Mouse (Mus musculus): ENCODE measurements around the gene Prkar2b. TPM values are rescaled to one million over a fixed set of nuclear protein-coding genes. Genes with fewer than 3 reads are reported as not detected.
"Not testable (repeated sequence)": the region's sequence is repeated elsewhere in the genome, so short reads cannot be mapped to it uniquely, and the experiment has no call there.

Gene Prkar2b
- polyA plus RNA-seq, 1 experiment from 2014 or later, result 18.9 TPM

DNA sequence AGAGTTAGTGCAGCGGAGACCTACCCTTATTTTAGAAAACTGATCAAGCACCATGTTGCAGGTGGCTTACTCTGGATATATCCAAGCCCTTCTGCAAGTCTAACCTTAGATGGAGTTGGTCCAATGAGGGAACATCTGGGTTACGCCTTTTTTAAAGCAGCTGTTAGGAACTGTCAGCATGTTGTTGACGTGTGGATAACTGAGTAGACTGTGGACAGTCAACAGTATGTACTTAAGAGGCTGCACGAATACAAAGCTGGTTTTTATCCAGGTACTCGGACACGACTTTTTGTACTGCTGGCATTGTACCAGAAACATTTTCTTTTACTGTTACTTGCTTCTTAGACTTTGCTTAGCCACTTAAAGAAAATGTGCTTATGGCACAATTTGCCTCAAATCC lies 27.6 kb downstream of the Prkar2b start:
- 51% methylated on average over 6 of the region's 6 CpGs for WGBS
- H3K27ac ChIP-seq (ENCODE audit: poor library complexity, severe bottlenecking), result no peak overlapping the region
- H3K4me3 ChIP-seq, result no peak overlapping the region
- H3K27me3 ChIP-seq (replicated peaks), result no peaks in the 10 kb centered on the region
- peaks cover 4% of the 10 kb centered on the region; the same call in 1 of the 2 replicates for H3K4me1 ChIP-seq (replicated peaks)
- no peak overlapping the region for H3K4me2 ChIP-seq
- no peak for ATAC-seq (ENCODE audit: insufficient number of reproducible peaks, low FRiP score)
- no peak overlapping the region for H3K9ac ChIP-seq
- H3K36me3 ChIP-seq, result no peaks in the 10 kb centered on the region
- H3K9me3 ChIP-seq (replicated peaks), result no peaks in the 10 kb centered on the region

GRCm38 (mm10) chr12:32032917-32033316 lies 28.2 kb downstream of the Prkar2b start:
- Histone ChIP-seq H3K27ac (ENCODE audit: poor library complexity, severe bottlenecking) (no peak overlapping the region), H3K36me3 (no peaks in the 10 kb centered on the region), H3K9me3 (replicated peaks) (no peaks in the 10 kb centered on the region), H3K27me3 (replicated peaks) (no peaks in the 10 kb centered on the region), H3K4me3 (no peak overlapping the region), H3K4me2 (no peak overlapping the region), H3K4me1 (replicated peaks) (peaks cover 1% of the 10 kb centered on the region; the same call in 1 of the 2 replicates), H3K9ac (no peak overlapping the region)
- WGBS, result 95% methylated on average over 7 of the region's 7 CpGs
- no peak for ATAC-seq (ENCODE audit: insufficient number of reproducible peaks, low FRiP score)

GRCm38 (mm10) chr12:32018376-32018750 lies 42.7 kb downstream of the Prkar2b start:
- Histone ChIP-seq H3K36me3 (no peaks in the 10 kb centered on the region), H3K9ac (no peak overlapping the region), H3K27me3 (replicated peaks) (no peaks in the 10 kb centered on the region), H3K27ac (ENCODE audit: poor library complexity, severe bottlenecking) (no peak overlapping the region), H3K4me2 (no peak overlapping the region), H3K4me3 (no peak overlapping the region), H3K9me3 (replicated peaks) (no peaks in the 10 kb centered on the region), H3K4me1 (replicated peaks) (peaks cover 11% of the 10 kb centered on the region)
- WGBS, result 47% methylated on average over 3 of the region's 3 CpGs
- ATAC-seq (ENCODE audit: insufficient number of reproducible peaks, low FRiP score), result no peak

DNA sequence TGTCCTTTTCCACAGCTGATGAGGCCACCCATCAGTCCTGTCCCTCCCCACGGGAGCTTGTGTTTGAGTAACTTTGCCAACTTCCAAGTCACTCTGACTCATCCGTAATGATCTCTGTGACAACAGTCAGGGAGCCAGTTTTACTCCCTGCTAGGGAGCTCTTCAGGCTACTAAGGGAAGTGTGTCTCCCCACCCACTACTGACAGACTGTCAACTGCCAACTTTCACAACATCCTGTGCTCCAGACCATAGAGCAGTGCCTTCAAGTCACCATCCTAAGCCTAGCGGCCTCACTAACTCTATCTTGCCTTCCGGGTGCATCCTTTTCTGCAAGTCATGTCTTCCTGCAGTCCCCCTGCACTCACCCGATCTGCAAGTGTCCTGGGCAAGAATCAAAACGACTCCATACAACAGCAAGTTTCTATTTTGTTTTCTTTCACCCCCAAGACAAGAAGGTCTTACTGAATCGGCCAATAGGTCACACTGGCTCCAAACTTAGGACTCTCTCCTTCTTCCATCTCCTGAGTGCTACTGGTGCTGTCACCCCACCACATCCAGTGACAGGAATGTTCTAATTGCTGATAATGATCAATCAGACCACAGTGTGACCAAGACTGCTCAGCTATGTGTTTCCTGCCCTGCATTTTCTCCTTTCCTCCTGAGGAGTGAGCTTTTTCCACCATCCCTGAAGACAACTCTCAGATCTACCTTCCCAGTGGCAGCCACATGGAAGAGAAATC lies 43.3 kb downstream of the Prkar2b start:
- H3K27ac ChIP-seq (ENCODE audit: poor library complexity, severe bottlenecking), result no peak overlapping the region
- WGBS, result 27% methylated on average over 7 of the region's 7 CpGs
- no peak overlapping the region for H3K4me2 ChIP-seq
- no peaks in the 10 kb centered on the region for H3K36me3 ChIP-seq
- peaks cover 11% of the 10 kb centered on the region for H3K4me1 ChIP-seq (replicated peaks)
- no peaks in the 10 kb centered on the region for H3K27me3 ChIP-seq (replicated peaks)
- no peak overlapping the region for H3K4me3 ChIP-seq
- H3K9ac ChIP-seq, result no peak overlapping the region
- ATAC-seq (ENCODE audit: insufficient number of reproducible peaks, low FRiP score), result peak; percentile 53; the same call in 1 of the 2 replicates
- no peaks in the 10 kb centered on the region for H3K9me3 ChIP-seq (replicated peaks)

GRCm38 (mm10) chr12:32016472-32016871 lies 44.6 kb downstream of the Prkar2b start:
- Histone ChIP-seq H3K36me3 (no peaks in the 10 kb centered on the region), H3K4me2 (no peak overlapping the region), H3K9ac (no peak overlapping the region), H3K9me3 (replicated peaks) (no peaks in the 10 kb centered on the region), H3K4me1 (replicated peaks) (peaks cover 11% of the 10 kb centered on the region), H3K27ac (ENCODE audit: poor library complexity, severe bottlenecking) (no peak overlapping the region), H3K27me3 (replicated peaks) (no peaks in the 10 kb centered on the region), H3K4me3 (no peak overlapping the region)
- 78% methylated on average over 6 of the region's 6 CpGs for WGBS
- no peak for ATAC-seq (ENCODE audit: insufficient number of reproducible peaks, low FRiP score)

DNA sequence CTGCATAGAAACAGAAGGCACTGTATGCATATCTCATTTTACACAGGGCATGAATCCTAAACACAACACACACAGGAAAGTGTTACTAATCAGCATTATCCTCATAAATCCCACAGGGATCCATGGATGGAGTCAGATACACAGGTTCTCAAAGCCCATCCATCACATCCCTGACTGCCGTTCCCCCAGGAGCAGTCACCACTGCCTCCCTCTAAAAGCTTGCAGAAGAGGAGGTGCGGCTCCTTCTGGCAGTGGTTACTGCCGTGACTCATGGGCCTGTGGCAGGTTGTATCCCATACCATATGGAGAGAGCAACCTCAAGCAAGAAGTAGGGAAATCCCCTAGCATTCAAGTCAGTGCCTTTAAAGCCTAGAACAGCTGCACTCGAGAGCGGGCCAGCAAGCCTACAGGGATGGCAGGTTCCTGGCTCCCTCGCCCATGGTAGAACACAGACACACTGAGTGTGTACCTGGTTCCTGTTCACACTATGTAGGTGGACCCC lies 45.8 kb downstream of the Prkar2b start:
- Histone ChIP-seq H3K4me2 (no peak overlapping the region), H3K27ac (ENCODE audit: poor library complexity, severe bottlenecking) (no peak overlapping the region), H3K4me1 (replicated peaks) (peaks cover 11% of the 10 kb centered on the region), H3K36me3 (no peaks in the 10 kb centered on the region), H3K9ac (no peak overlapping the region), H3K27me3 (replicated peaks) (no peaks in the 10 kb centered on the region), H3K9me3 (replicated peaks) (no peaks in the 10 kb centered on the region), H3K4me3 (no peak overlapping the region)
- no peak for ATAC-seq (ENCODE audit: insufficient number of reproducible peaks, low FRiP score)
- 57% methylated on average over 6 of the region's 6 CpGs for WGBS

DNA sequence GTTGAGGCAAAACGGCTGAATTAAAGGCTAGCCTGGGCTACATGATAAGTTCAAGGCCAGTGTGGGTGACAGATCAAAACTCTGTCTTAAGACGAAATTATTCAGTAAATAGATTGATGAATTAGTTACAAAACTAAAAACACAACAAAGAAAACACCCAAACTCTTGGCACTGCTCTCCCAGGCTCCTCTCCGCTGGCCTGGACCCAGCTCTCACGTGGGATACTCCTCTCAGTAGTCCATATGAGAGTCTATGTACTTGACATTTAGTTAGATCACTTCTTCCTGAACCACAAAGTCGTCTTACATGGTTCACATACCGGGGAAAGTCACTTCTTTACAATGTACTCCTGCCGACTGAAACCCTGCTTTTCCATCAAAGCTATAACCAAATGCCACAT lies 46.3 kb downstream of the Prkar2b start:
- no peaks in the 10 kb centered on the region for H3K36me3 ChIP-seq
- no peak overlapping the region for H3K9ac ChIP-seq
- no peaks in the 10 kb centered on the region for H3K9me3 ChIP-seq (replicated peaks)
- H3K4me3 ChIP-seq, result no peak overlapping the region
- H3K27me3 ChIP-seq (replicated peaks), result no peaks in the 10 kb centered on the region
- 69% methylated on average over 7 of the region's 7 CpGs for WGBS
- no peak for ATAC-seq (ENCODE audit: insufficient number of reproducible peaks, low FRiP score)
- no peak overlapping the region for H3K4me2 ChIP-seq
- H3K27ac ChIP-seq (ENCODE audit: poor library complexity, severe bottlenecking), result no peak overlapping the region
- peaks cover 11% of the 10 kb centered on the region for H3K4me1 ChIP-seq (replicated peaks)

- Histone ChIP-seq H3K36me3 (no peaks in the 10 kb centered on the region), H3K4me3 (no peak overlapping the region), H3K9ac (no peak overlapping the region), H3K27ac (ENCODE audit: poor library complexity, severe bottlenecking) (no peak overlapping the region), H3K27me3 (replicated peaks) (no peaks in the 10 kb centered on the region), H3K4me2 (no peak overlapping the region), H3K9me3 (replicated peaks) (no peaks in the 10 kb centered on the region), H3K4me1 (replicated peaks) (no peaks in the 10 kb centered on the region)
- no peak for ATAC-seq (ENCODE audit: insufficient number of reproducible peaks, low FRiP score)
- WGBS, result 46% methylated on average over 2 of the region's 2 CpGs
These were observed 48.9 kb downstream of the Prkar2b start for GRCm38 (mm10) chr12:32012169-32012568.

DNA sequence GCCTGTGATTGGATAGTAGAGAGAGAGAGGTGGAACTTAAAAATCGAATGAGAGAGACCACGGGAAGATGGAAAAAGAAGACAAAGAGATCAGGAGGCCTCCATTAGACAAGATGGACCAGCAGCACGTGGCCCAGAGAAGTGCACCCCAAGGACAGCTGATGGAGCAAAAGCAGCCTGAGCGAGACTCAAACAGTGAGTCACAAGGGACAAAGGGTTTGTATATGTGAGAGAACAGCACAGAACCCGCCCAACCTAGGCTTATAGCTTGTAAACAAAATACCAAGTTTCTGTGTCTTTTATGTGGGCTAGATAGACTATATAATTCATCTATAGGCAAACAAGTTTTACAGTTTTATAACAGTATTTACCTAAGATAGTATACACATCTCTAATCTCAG lies 50.0 kb downstream of the Prkar2b start:
- no peaks in the 10 kb centered on the region for H3K4me1 ChIP-seq (replicated peaks)
- WGBS, result 85% methylated on average over 5 of the region's 5 CpGs
- ATAC-seq (ENCODE audit: insufficient number of reproducible peaks, low FRiP score), result no peak
- no peak overlapping the region for H3K4me3 ChIP-seq
- H3K27me3 ChIP-seq (replicated peaks), result no peaks in the 10 kb centered on the region
- H3K36me3 ChIP-seq, result no peaks in the 10 kb centered on the region
- H3K27ac ChIP-seq (ENCODE audit: poor library complexity, severe bottlenecking), result no peak overlapping the region
- H3K9ac ChIP-seq, result no peak overlapping the region
- no peak overlapping the region for H3K4me2 ChIP-seq
- H3K9me3 ChIP-seq (replicated peaks), result no peaks in the 10 kb centered on the region

GRCm38 (mm10) chr12:32009985-32010369 lies 51.1 kb downstream of the Prkar2b start:
- 35% methylated on average over 6 of the region's 6 CpGs for WGBS
- not testable (repeated sequence) for H3K4me1 ChIP-seq (replicated peaks); ATAC-seq (ENCODE audit: insufficient number of reproducible peaks, low FRiP score)

GRCm38 (mm10) chr12:32009267-32009984 lies 51.7 kb downstream of the Prkar2b start:
- WGBS, result 17% methylated on average over 8 of the region's 8 CpGs

More at GRCm38 (mm10) chr12:32009985-32010369, 51.1 kb downstream of the Prkar2b start:
- H3K9me3 ChIP-seq (replicated peaks); H3K4me3 ChIP-seq; H3K27ac ChIP-seq (ENCODE audit: poor library complexity, severe bottlenecking); H3K9ac ChIP-seq; H3K4me2 ChIP-seq; H3K27me3 ChIP-seq (replicated peaks); H3K36me3 ChIP-seq: not testable (repeated sequence)

More at GRCm38 (mm10) chr12:32009267-32009984, 51.7 kb downstream of the Prkar2b start:
- no peak for ATAC-seq (ENCODE audit: insufficient number of reproducible peaks, low FRiP score)
- Histone ChIP-seq H3K4me1 (replicated peaks) (no peaks in the 10 kb centered on the region), H3K9me3 (replicated peaks) (peaks cover 3% of the 10 kb centered on the region; the same call in 1 of the 2 replicates), H3K27ac (ENCODE audit: poor library complexity, severe bottlenecking) (no peak overlapping the region), H3K4me3 (no peak overlapping the region), H3K36me3 (no peaks in the 10 kb centered on the region), H3K4me2 (peak overlapping the region; percentile 34; the same call in 1 of the 2 replicates), H3K27me3 (replicated peaks) (no peaks in the 10 kb centered on the region), H3K9ac (no peak overlapping the region)
